Mouse (Mus musculus) kidney, adult 18-20 months (tissue): ENCODE data around the gene Pknox1.
"Not testable (repeated sequence)": the region's sequence is repeated elsewhere in the genome, so short reads cannot be mapped to it uniquely, and the experiment has no call there.

ENCODE experiments used
- DNase-seq: peaks from one replicate; pipeline ENCODE4 v3.0.0; 2021

The Pknox1 gene

DNA sequence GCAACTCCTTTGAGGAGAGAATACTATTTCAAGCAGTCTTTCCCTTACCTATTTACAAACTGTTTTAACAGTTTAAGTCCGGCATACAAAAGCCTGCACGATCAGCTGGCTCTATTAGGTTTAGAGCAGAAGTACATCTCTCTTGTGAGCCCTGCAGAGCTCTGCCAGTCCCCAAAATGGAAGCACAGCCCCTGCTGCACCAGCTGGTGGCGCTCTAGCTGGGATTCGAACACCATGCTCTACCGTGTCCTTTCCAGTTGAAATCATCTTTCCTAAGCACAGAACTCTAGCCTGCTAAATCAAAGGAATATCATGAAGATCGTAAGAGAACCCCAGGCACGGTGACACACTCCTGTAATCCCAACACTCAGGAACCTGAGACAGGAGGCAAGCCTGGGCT is 41.9 kb downstream of the Pknox1 start:
- no peak for DNase-seq

GRCm38 (mm10) chr17:31607256-31607951 is 42.9 kb downstream of the Pknox1 start:
- peak; percentile 25 for DNase-seq

GRCm38 (mm10) chr17:31609173-31609572 is 44.6 kb downstream of the Pknox1 start:
- DNase-seq: not testable (repeated sequence)

DNA sequence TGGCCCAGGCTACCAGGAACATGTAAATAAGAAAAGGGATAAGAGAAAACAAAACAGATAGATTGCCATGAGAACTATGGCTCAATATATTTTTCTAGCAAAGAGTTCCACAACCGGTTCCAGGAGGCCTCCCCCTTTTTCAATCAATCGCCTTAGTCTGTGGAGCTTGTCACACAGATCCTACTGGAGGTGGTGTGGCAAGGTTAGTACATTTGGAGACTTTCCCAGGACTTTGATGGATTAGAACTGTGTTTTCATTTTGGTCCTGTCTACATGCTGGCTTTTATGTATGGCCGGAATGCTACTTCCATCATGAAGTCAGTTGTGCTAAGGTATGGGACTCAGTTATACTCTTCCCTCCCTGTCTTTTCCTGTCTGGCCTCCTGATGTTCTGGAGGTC is 45.4 kb downstream of the Pknox1 start:
- DNase-seq: no peak

DNA sequence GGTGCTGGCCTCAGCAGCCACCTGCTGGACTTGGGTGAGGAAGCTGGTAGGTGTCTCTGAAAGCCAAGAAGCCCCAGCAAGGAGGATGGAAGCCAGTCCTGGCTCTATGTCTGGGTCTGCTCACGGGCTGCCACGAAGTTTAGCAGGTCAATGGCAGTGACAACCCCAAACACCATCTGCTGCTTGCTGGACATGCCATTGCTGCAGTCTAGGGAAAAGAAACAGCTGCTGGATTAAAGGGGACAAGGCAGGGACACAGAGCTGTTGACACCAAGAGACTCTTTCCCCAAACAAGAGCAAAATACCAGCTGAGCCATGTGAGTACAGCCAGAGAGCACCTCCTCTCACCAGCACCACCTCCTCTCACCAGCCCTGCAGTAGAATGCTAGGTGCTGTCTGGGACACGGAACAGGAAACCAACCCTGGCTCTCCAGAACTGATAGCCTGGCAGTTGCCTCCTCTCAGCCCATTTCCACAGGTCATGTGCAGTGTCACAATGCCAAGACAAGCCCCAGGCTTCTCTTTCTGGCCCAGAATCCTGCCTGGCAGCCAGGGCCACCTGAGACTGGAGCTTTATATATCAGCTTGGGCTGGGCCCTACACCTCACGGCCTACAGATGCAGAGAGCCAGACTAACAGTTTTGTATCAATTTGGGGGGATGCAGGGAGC is 48.7 kb downstream of the Pknox1 start:
- no peak for DNase-seq

- DNase-seq: no peak
Observed at GRCm38 (mm10) chr17:31623101-31623500, 58.6 kb downstream of the Pknox1 start.

GRCm38 (mm10) chr17:31627961-31628360 is 63.4 kb downstream of the Pknox1 start:
- DNase-seq: no peak

GRCm38 (mm10) chr17:31631081-31631800 is 66.7 kb downstream of the Pknox1 start:
- peak; percentile 35 for DNase-seq

- peak; percentile 38 for DNase-seq
Observed at GRCm38 (mm10) chr17:31633007-31633406, 68.5 kb downstream of the Pknox1 start.

GRCm38 (mm10) chr17:31634896-31635295 is 70.4 kb downstream of the Pknox1 start:
- DNase-seq: no peak

DNA sequence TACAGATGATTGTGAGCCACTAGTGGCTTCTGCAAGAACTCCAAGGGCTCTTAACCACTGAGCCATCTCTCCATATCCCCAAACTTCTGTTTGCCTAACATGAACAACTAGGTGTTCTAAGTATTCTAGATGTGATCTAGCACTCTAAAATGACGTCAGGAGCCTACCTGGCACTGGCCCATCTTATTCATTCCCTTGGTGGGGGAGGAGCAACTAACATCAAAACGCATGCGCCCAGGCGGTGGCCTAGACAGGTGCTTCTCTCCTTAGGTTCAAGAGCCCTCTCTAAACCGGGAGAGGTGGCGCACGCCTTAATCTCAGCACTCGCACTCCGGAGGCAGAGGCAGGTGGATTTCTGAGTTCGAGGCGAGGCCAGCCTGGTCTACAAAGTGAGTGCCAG is 71.2 kb downstream of the Pknox1 start:
- peak; percentile 28 for DNase-seq

DNA sequence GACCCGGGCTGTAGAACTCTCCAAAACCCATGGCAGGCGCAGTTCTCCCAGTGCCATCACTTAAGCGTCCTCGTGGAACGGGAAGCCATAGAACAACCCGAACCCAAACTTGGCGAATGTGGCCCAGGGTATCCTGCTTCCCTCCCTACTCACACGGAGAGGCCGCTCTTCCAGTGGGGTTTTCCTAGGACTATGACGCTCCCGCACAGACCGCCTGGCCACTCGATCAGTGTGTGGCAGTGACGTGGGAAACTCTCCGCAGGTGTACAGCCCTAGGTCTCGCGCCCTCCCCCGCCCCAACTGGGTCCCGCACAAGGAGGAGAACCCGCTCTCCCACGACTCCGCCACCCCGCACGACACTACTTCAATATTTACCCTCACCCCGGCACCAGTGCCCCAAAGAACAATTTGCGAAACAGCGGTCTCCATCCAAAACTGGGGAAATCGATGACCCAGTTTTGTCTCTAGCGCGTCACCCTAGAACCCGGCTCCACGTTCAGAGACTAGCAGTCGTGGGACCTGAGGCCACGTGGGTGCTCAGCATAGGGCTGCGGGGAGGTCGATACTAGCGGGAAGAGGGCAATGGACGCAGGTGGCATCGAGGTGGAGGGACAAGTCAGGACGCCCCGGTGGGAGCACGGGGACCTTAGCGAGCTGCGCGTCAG is 71.9 kb downstream of the Pknox1 start:
- no peak for DNase-seq

DNA sequence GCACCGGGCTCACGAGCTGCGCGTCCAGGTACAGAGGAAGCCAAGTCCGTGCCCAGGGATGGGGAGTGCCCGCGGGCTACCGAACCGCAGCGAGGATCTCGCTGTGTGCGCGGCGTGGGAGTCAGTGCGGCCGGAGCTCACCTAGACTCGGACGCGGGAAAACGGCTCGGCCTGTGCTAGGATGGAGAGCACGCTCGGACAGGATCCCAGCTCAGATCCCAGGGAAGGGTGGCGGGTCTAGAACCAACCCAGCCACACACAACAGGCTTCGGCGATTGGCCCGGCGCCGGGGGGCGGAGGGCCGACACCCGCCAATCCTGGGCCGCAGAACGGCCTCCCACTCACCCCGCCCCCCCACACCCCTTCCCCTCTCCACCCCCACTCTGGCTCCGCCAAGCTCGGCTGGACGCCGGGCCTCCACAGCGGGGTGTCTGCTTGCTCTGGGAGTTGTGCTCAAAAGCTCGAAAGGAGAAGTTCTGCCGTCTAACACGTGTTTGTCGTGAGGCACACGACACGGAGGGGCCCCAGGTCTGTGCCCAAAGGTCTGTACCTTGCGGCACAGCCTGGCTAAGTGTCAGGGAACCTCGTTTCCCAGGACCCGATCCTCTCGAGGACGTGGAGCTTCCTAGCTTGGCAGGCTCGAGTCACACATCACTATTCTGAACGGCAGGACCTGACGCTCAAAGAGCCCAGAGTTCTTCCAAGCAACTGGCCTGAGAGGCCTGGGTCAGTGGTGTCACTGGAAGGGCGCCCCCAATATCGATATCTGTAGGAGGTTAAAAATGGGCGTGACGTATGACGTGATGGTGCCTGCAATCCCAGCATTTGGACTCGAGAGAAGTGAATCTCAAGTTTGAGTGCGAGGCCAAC is 72.6 kb downstream of the Pknox1 start, which contains the start of gene Cbs:
TSS of gene Cbs (minus strand) at position 297 of the 870 bp plus-strand sequence.
- peak; percentile 89 for DNase-seq

- DNase-seq: peak; percentile 31
Observed at GRCm38 (mm10) chr17:31637866-31638570, 73.5 kb downstream of the Pknox1 start.

GRCm38 (mm10) chr17:31639651-31640050 is 75.1 kb downstream of the Pknox1 start:
- DNase-seq: no peak

GRCm38 (mm10) chr17:31642331-31642730 is 77.8 kb downstream of the Pknox1 start:
- DNase-seq: no peak

- DNase-seq: no peak
Observed at GRCm38 (mm10) chr17:31642913-31643312, 78.4 kb downstream of the Pknox1 start.

DNA sequence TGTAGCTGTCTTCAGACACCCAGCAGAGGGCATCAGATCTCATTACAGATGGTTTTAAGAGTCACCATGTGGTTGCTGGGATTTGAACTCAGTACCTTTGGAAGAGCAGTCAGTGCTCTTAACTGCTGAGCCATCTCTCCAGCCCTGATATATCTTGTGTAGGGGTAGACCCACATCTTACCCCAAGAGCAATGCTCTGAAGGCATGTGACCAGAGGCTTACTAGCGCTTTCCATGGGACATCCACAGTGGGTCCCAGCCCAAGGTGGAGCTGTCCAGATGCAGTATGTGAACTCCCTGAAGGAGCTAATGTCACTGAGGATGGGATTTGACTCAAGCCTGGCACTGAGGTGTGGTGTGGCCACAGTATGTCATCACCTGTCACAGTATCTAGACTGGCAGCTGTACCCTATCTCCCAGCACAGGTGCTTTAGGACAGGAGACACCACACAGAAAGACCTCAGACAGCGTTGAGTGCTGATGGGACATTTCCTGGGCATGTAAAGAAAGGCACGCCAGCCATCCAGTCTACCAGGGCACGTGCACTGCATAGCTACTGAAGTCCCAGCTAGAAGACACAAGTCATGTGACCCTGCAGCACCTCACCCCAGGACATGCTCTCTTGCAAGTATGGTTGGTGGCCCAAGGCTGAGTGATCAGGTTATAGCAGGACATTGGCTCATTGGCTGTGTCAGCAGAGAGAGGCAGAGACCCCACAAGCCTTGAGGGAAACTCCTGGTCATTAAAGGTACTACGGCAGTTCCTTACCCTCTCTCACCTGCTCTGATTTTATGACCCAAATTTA is 81.9 kb downstream of the Pknox1 start:
- DNase-seq: no peak

GRCm38 (mm10) chr17:31652152-31652551 is 87.6 kb downstream of the Pknox1 start:
- no peak for DNase-seq

- DNase-seq: no peak
Observed at GRCm38 (mm10) chr17:31653277-31653676, 88.7 kb downstream of the Pknox1 start.

GRCm38 (mm10) chr17:31655366-31655765 is 90.8 kb downstream of the Pknox1 start:
- DNase-seq: peak; percentile 27
